Mouse (Mus musculus) megakaryocyte, adult 5-6 weeks (primary cell): ENCODE measurements at regions not wholly inside any gene's neighbourhood (a gene's known extent, or its start where the extent isn't known, plus 50 kb on each side); places are given as distances from the start of the nearest gene placed in this dataset.

ENCODE experiments used
- ATAC-seq: 2 replicates; pipeline ENCODE4 v1.8.0; 2016; ENCODE audit warnings: mild to moderate bottlenecking, inconsistent platforms; ENCODE audit not compliant: poor library complexity, severe bottlenecking

DNA sequence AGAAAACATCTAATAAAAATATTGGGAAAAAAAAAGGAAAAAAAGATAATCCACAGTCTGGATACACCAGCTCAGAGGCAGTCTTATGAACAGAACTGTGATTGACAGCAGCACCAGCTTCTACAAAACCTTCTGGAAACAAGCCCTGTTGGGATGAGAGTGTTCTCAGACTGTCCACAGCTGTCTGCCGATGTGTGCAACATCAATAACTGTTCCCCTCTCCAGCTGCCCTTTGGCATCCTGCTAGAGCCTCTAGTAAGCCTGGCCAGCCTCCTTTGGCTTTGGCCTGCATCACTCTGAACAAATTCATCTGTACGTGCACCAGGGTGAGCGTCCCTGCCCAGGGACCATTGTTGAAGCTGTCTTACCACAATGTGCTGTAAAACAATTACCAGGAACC, 137.0 kb upstream of the Irs2 start:
- no peak for ATAC-seq

DNA sequence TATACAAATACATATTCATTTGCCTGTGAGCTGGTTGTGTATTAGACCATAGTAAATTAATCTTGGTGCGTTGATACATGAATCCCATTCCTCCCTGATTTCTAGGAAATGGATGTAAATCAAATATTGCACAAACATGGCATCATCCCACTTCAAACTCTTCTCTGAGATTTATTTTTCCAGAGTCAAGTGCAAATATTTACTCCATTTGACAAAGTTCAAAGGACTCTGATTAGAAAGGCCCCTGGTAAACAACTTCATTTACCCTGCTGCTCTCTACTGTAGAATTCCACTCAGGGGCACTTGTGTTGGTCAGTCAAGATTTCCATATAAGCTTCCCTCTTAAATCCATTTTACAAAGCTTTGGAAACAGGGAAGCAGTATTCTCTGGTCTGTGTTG, 132.3 kb upstream of the Irs2 start:
- no peak for ATAC-seq

DNA sequence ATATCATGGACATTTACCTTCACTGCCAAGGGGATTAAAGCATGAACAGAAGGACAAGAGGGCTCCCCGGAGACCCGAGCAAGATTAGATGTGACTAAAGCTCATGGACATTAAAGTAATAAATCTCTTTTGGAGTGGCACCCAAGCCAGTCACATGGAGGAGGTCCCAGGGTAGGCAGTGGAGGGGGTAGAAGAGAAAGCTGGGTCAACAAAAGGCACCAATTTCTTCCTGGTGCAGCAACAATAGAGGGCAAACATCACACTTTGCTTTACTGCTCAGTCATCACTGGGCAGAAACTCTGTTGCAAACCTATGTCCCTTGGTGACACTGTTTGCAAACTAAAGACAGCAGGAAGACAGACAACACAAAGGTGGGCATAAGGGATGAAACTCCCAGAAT, 131.0 kb upstream of the Irs2 start:
- no peak for ATAC-seq

DNA sequence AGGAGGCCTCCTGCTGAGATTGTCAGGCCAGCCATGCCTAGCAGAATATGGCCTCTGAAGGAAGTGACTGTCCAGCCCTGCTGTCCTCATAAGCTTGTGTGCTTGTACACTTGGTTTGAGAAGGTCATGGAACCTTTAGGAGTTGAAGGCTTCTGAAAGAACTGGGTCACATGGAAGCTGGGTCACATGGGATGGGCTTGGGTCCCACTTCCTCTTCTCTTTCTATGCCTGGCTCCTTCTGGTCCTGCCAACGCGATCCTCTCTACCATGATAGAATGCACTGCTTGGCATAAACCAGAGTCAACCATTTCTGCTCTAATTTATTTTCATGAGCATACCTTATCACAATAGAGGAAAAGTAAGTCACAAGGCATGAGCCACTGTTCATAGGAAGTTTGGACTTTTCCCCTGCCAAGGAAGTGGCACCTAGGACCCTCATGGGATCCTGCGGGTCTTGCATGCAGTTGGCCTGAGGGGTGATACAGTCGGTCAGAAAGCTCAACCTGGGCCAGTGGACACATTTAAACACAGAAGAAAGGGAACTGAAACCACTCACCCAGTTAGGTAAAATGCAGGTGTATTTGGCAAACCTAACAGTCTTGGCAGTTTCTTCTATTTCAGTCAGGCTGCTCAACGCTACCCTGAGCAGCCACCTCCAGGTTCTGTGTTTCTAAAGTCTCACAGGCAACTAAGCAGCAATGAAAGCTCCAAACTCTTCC, 130.2 kb upstream of the Irs2 start:
- ATAC-seq, result no peak

DNA sequence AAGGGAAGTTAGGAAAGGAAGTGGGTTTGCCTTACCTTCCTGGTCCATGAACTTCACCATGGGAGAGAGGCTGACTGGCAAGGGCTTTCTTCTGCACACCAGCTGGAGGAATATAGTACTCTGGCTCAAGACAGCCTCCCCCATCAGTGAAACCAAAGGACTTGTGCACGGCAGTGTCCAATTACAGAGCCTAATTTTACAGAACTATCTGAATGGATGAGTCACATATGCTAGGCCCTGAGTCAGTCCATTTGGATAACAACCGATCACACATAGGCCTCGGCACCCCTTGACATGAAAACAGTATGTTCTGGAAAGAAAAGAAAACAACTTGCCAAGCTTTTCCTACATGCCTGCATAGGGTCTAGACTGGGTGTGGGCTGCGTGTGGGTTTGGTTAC, 128.3 kb upstream of the Irs2 start:
- ATAC-seq, result no peak

DNA sequence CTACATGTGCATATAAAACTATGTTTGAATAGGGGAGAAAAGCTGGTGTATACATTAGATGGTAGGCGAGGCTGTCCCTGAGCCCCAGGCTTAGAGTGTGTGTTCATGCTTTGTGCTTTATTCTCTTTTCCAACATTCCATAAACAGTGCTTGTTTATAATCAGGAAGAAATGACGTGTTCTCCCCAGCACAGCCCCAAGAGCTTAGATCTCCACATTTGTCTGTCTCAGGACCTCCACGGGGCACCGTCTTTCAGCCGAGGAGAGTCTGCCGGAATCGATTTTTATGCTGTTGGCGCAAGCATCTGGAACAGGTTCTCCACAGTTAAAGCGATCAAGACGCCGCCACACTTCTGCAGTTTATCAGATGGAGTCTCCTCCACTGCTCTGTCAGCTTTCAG, 126.9 kb upstream of the Irs2 start:
- ATAC-seq, result no peak

DNA sequence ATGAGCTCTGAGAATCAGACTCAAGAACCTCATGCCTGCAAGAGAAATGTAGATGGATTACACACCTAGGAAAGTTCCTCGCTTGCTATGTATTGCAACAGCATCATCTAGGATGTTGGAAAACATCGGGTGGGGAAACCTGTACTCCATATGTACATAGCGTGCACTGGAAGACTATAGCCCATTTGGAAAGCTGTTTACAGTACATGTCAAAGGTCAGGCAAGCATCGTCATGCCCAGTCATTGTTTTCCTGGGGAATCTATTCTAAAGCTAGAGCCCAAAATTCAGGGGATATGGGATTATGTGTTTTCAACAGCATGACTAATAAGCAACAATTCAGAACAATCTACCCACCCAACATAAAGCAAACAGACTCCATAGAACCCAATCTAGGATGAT, 126.3 kb upstream of the Irs2 start:
- ATAC-seq, result no peak

DNA sequence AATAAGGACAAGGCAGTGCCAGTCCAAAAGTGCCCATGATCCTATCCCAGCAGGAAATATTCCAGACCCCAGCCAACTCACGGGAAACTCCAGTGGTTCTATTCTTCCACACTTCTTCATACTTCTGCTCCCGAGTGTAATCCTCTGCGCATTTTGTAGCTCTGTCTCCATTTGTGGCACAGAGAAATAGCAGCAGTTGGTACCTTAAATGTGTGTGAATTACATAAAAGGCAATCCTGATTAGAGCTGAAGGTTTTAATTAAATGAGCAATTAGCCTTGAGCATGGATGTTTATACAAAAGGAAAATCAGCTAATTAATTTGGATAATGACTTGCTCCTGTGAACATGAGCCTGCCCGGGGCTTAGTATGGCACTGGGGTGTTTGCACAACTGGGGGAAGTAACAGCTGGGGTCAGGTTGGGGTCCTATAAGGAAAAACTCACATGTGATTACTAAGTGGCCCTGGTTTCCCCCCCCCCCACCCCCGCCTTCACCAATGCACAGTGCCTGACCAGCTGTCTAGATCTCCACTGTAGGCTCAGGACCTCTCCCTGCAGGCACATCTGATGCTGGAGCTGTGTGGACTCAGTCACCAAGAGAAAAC, 110.9 kb upstream of the Irs2 start:
- no peak for ATAC-seq

DNA sequence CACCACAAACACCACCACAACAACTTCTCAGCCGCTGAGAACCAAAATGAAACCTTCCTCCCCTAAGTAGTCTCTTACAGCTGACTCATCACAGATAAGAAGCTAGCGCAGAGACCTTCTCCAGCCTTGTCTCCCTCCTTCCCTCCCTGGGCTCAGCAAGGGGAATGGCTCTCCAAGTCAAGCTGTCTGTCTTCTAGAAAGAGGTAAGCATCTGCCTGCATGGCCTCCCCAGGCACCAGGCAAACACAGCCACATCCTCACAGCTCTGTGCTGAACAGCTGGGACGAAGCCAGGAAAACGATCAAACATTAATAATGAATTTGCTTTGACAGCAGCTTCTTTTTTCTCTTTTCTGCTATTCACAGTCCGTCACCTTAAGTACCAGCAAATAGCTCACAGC, 108.3 kb upstream of the Irs2 start:
- ATAC-seq, result no peak

DNA sequence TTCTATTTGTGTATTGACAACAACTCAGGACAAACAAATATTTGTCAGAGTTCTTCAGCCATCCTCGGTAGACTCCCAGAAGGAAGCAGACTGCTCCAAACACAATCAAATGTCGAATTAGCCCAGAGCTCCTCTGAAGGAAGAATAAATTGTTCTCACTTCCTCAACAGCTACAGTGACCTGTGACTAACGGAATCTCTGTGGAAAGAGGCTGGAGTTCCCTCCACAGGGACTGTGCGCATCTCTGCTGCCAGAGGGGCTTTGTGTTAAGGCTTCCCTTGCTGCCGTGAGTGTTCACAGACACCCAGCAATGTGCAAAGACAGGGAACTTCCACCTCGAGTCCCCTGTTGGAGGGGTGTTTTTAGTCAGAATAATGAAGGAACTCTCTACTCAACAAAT, 107.0 kb upstream of the Irs2 start:
- peak; percentile 65 for ATAC-seq

DNA sequence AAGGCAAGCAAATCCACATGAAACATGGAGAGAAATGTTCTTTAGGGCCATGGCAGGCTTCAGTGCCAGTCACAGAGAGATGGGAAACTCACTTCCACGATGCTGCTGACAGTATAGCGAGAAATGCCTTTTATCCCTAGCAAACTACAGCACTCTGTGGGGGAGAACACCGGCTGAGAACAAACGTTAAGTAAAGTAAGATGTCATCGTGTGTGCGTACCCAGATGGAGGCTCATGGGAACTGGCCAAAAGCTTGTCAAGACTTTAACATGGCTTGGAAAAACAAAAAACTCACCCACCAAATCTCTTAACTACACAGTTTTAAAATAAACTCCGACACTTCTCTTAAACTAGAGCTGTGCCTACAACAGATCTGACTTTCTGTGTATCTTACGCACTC, 106.3 kb upstream of the Irs2 start:
- no peak for ATAC-seq

DNA sequence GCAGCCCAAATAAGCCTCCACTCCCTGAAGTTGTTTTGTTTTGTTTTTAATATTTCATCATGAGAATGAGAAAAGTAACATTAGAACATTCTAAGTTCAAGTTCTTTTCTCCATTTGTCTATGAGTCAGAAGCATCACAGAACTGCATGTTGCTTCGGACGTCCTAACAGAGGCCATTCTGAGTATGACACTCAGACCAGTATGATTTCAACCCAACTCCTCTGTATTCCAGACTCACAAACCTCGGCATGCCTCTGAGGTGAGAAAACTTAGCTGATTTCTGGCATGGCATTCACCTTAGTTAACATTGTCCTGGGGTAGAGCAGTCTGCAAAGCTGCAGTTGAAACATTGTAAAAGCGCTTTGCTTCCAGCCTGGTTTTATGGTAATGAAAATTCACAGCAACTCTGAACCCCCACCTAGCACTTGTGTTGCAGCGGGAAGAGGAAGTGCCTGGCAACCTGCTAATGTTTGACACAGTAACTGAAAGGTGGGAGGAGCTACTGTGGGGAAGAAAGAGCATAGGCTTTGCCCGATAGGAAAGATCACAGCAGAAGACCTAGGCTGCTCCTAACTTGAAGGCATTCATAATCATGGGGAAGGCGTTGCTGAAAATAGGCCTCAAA, 104.8 kb upstream of the Irs2 start:
- peak; percentile 91 for ATAC-seq

DNA sequence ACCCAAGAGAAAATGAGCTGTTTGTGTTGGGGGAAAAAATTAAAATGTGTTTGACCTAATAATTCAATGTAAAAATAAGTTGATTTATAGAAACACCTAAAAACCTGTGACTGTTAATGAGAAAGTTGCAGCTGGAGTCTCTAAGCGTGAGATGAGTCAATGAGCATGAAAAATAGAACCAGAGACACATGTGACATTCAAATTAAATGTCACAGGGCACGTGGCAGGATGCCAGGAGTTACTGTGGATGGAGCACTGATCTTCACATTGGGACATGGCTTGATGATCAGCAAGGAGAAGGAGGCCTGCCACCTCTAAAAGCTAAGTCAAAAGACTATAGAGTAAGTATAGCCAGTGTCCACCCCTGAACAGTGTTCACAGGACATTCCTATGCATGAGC, 103.7 kb upstream of the Irs2 start:
- no peak for ATAC-seq

DNA sequence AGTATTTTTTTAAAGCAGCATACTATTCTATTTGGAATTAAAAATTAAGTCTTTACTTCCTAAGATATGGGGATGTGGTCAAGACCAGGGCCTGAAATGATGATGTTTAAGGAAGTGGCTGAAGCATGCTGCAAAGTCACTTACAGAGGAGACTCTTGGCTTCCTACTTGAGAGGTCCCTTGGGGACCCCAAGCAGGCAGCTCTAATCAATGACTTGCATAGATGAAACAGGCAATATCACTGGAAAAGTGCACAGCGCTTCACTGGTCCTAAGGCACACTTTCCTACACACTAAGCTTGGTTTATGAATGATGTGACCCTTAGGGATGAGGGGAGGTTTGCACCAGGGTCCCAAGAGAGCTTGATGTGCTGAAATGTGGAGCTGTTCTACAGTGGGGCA, 99.2 kb upstream of the Irs2 start:
- ATAC-seq, result peak; percentile 19; the same call in 1 of the 2 replicates

DNA sequence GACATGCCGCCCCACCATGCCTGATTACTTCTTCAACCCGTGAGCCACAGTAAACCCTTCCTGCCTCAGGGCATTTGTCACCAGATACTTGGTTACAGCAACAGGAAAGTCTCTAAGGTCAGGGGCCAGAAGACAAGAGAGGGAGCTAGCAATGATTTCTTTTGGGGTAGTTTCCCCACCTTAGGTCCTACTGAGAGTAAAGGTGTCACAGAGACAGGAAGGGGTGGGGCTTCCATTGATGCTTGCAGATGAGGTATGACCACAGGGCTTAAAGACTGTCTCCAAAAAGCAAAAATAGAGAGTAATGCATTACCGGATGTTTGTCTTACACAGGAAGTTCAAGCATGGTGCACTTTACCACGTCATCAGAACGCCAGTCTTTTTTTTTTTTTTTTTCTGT, 98.8 kb upstream of the Irs2 start:
- ATAC-seq, result peak; percentile 39

DNA sequence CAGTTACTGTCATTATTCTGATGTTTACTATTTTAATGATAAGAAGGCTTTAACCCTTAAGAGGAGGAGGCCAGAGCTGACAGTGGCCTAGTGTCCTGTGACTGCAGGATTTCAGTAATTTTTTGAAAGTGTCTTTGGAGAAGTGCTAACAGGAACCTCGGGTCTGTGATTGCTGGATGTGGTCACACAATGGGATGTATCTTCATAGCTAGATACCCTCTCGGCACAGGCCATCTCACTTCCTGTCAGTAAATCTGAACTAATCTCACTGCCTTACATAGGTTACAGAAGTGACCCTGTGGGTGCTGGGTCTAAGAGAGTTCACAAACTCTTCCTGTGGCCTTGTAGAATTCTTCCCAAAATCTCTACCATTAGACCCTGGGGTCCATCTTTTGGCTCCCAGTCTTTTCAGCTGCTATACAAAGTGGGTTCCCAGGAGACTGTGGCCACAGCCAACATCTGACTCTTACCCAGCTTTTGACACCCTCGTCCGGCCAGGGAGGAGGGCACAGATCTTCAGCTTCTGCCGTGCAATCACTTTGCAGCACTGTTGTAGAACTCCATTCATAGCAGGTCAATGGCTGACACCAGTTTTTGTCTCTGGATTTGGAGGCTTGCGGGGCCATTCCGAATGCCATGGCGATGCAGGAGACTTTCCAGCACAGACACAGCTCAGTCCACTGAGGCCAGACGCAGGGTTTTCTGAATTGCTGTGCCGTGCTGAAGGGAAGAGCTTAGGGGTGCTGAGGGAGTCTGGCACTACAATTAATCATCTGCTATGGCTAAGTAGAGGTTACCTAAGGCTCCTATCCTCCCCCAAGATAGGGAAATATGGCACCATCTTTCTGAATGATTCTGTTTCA, 95.7 kb upstream of the Irs2 start:
- peak; percentile 82 for ATAC-seq

DNA sequence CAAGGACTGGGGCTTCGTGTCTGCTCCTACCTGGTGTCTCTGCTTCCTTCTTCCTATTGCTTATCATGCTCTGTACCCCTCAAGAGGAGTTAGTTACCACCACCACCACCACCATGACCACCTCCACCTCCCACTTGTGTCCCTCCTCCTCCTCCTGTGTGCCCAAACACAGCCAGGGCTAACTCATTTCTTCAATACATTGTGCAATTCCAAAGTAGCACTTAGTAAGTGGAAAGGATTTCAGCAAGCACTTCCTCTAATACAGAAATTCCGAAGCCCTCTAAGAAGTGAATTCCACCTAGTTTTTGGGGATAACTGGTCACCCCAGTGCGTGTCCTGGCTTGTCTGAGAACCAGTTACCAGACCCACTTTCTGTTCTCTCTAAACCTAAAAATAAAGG, 92.1 kb upstream of the Irs2 start:
- no peak for ATAC-seq

DNA sequence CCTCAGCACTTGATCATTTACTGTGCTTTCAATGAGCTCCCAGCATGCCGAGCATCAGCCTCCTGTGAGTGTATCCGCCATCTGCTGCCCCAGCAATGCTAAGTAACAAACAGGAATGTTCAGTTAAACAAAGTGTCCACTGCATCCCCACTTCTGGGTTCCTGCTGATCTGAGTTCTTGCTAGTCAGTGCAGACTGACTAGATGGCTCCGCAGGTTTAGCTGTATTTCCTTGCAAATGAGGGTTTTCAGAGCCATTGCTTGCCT, 91.3 kb upstream of the Irs2 start:
- no peak for ATAC-seq

DNA sequence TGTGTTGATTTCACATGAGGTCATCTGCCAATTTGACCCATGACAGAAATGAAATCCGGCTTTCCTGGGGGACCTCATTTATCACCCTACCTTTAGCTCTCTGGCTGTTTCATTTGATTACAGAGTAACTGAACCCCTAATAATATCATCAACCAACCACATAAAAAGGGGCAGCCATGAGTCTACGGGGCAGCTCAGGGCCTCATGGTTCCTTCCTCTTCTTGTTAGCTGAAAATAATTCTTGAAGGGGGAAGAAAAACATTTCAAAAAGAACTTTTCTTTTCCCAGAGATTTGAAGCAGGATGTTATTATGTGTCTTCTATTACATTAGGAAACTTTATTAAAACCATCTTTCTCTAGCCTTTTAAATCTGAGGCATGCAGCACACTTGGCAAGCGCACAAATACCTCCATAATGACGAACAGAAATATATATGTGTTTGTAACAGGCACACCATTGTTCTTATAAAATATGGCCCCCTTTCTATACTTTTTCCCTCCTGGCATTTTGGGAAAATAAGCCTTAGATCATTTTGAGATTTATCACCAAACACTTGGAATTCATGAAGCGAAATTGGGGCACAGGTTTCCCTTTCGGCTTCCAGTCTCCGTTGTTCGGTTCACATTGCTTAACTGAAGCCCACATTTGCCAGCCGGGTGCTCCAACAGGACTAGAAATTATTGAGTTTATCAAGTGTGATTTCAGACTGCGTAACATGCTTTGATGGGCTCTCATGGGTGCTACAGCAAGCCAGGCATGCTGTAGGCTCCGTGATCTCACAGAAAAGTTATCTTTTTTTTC, 90.7 kb upstream of the Irs2 start:
- ATAC-seq, result no peak

DNA sequence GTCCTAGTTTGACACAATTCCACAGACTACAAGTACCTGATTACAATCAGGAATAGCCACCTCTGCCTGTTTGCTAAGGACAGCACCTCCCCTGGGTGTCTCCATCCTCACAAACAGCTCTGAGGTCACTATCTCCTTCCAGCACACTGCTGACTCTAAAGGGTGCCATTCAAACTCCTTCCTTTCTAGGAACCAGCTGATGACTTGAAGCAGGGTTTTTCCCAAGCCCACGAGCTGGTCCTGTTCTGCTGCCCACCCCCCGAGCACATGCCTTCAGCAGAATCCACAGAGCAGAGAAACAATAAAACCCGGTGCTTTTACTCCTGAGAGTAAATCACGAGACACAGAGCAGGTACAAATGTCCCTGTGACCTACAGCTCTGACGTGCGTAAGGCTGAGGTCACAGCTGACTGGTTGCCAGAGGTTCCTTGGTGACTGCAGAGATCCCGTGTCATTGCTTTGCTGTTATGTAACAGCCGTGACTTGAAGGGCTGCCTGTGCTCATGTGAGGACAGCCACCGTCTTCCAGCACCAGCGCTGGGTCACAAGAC, 90.0 kb upstream of the Irs2 start:
- ATAC-seq, result peak; percentile 84

DNA sequence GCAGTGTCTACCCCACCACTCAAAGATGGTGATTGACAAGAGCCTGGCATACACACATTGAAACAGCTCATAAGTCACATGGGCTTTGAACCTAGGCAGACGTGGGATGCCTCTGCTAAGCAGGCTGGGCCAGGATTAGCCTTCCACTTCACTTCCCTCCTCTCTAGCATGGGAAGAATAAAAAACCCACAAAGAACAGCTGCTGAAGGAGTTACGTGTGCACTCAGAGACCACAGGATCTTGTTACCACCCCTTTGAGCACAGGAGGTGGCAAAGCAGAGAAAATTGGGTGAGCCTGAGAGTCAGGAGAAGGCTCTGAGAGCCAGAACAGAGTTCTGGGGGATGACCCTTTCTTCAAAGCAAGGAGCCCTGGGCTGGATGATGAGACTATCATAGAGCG, 89.6 kb upstream of the Irs2 start:
- ATAC-seq, result no peak
